Mouse (Mus musculus): Measurements from ENCODE around the gene Zfp28.

GRCm38 (mm10) chr7:6410043-6410442 is 26.9 kb downstream of the Zfp28 start, which contains the start of gene Gm20715:
- TF ChIP-seq CTCF (IDR thresholded peaks at IDR 0.05; ENCODE audit: extremely low read depth, insufficient read depth, low read length) (no peak), POLR2A (IDR thresholded peaks at IDR 0.05; ENCODE audit: extremely low read depth, insufficient read depth, low read length) (no peak)

Measured in cortical plate, adult 2 months (tissue).